Mouse (Mus musculus) megakaryocyte, embryonic 14.5 days (primary cell): ENCODE measurements at regions not wholly inside any gene's neighbourhood (a gene's known extent, or its start where the extent isn't known, plus 50 kb on each side); places are given as distances from the start of the nearest gene placed in this dataset.

Experiments used
- H3K27me3 ChIP-seq: replicated peaks from 2 replicates; pipeline ENCODE3; 2012; ENCODE audit warnings: inconsistent platforms
- H3K36me3 ChIP-seq: replicated peaks from 2 replicates; pipeline ENCODE3; 2012; ENCODE audit warnings: low read length, inconsistent platforms, mixed read lengths
- H3K4me1 ChIP-seq: 2 replicates; pipeline ENCODE4 v1.6.1; 2012; ENCODE audit warnings: inconsistent platforms
- H3K4me3 ChIP-seq: replicated peaks from 2 replicates; pipeline ENCODE3; 2012; ENCODE audit warnings: moderate library complexity, mild to moderate bottlenecking, inconsistent platforms
- H3K9me3 ChIP-seq: 2 replicates; pipeline ENCODE4 v1.6.1; 2012; ENCODE audit warnings: inconsistent platforms
- FLI1 ChIP-seq: IDR thresholded peaks from 2 replicates; pipeline ENCODE4 v1.6.1; 2012; ENCODE audit warnings: low read length, inconsistent platforms, mixed read lengths
- GATA1 ChIP-seq: IDR thresholded peaks from 3 replicates; pipeline ENCODE4 v1.6.1; 2012; ENCODE audit warnings: mixed read lengths, low read length, inconsistent platforms, borderline replicate concordance

DNA sequence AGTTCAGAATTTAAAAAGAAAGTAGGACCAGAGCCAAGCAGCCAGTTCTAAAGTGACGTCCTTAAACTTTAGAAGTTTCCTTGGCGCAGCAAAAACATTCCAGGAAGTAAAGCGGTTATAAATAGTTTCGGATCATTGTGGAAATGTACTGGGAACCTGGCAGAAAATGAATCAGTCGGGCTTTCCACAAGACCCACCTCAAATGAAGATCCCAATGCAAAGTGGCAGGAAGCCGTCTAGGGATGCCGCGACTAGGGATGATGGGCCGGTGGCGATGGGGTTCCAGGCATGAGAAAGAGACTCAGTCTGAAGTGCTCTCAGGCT lies 161.3 kb upstream of the Ccdc54 start:
- TF ChIP-seq FLI1 (no peak), GATA1 (no peak)
- no peaks in the 10 kb centered on the region for H3K27me3 ChIP-seq
- H3K36me3 ChIP-seq: no peaks in the 10 kb centered on the region
- H3K4me1 ChIP-seq: peaks cover 24% of the 10 kb centered on the region
- no peaks in the 10 kb centered on the region for H3K9me3 ChIP-seq
- no peak overlapping the region for H3K4me3 ChIP-seq

DNA sequence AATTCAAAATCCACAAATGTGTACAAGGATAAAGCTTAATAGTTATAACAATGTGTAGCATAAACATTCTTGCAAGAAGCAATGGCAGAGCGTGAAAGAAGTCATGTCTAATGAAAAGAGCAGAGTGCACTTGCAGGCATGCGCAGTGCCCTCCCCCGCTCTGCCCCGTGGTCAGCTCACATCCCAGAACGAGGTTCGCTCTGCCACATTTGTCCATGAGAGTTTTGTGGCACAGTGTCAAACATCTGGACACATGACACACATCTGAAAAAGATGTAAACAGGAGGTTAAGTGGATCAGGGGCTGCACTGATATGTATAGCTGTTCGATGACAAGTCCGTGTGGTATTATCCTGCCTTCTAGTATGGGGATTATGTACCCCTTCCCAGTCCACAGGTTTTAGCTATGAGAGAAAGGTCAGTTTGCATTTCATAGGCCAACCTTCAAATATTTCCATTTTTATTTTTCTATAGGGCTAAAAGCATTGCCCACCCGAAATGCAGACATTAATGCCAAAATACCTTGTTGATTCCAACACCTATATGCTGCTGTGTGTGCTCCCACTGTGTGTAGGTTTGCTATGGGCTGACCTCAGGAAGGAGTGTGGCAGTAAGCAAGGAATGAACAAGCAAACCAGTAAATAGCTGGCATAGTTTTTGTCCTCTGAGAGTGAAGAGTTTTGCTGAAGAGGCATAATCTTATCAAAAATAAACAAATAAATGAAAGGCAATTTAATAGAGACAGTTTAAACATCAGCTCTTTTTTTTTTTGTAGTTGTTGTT lies 160.7 kb upstream of the Ccdc54 start:
- Histone ChIP-seq H3K4me1 (peaks cover 23% of the 10 kb centered on the region), H3K9me3 (no peaks in the 10 kb centered on the region), H3K4me3 (no peak overlapping the region), H3K27me3 (no peaks in the 10 kb centered on the region), H3K36me3 (no peaks in the 10 kb centered on the region)
- TF ChIP-seq FLI1 (no peak), GATA1 (no peak)

DNA sequence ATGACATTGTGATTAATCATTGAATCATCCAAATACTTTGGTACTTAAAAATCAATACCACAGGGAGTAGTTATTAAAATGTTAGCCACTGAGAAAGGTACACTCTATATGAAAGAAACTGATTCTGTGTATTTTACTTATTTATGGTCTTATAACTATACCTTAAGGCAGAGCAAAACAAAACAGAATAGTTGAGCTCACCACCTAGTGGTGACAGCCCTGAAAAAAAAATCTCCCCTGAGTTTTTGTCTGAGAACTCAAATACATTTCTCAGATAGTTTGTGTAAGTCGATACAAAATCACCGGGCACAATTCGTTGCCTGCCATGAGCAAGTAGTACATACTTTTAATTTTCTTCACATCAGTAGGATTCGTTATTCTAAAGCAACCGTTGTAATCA lies 156.7 kb upstream of the Ccdc54 start:
- H3K9me3 ChIP-seq: no peaks in the 10 kb centered on the region
- H3K27me3 ChIP-seq: no peaks in the 10 kb centered on the region
- TF ChIP-seq FLI1 (no peak), GATA1 (no peak)
- H3K4me1 ChIP-seq: peaks cover 17% of the 10 kb centered on the region
- H3K36me3 ChIP-seq: no peaks in the 10 kb centered on the region
- no peak overlapping the region for H3K4me3 ChIP-seq

DNA sequence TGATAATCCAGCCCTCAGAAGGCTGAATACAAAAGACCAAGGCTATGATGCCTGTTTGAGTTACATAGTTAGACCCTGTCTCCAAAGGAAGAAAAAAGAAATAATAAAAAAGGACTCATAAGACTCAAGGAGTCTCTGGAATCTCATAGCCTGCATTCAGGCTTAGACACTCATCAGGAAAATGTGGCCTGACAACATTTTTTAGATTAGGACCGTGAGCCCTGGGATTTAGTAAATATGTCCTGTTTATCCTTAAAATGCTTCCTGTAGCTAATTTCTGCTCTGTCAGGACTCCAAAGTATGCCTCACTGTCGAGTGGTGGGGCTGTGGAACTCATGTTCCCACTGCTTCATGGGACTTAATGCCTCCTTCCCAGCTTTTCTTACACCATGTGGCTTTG lies 154.8 kb upstream of the Ccdc54 start:
- Histone ChIP-seq H3K36me3 (no peaks in the 10 kb centered on the region), H3K9me3 (no peaks in the 10 kb centered on the region), H3K4me3 (no peak overlapping the region), H3K27me3 (no peaks in the 10 kb centered on the region), H3K4me1 (peaks cover 21% of the 10 kb centered on the region)
- TF ChIP-seq GATA1 (no peak), FLI1 (no peak)

DNA sequence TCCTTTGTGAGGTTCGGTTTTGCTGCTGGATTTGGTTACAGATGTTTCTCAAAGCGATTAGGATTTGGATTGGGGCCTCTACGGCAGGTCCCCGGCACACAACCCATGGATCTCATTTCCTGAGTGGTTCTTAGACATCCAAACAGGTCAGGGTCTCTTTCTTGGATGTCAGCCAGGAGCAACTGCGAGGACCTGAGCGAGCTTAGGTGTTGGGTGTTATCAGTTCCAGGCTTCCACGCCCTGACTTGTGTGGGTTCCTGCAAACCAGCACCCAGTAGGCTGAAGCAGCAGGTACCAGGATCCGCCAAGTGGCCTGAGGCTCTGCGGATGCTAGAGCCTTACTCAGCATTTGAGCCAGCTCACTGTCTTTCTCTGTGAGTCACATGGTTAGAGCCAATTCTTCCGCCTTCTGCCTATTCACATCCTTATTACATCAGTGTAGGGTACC lies 146.5 kb upstream of the Ccdc54 start:
- Histone ChIP-seq H3K36me3 (no peaks in the 10 kb centered on the region), H3K9me3 (no peaks in the 10 kb centered on the region), H3K4me1 (peaks cover 24% of the 10 kb centered on the region), H3K27me3 (peaks cover 2% of the 10 kb centered on the region), H3K4me3 (peak overlapping the region; percentile 91)
- TF ChIP-seq GATA1 (no peak), FLI1 (no peak)

DNA sequence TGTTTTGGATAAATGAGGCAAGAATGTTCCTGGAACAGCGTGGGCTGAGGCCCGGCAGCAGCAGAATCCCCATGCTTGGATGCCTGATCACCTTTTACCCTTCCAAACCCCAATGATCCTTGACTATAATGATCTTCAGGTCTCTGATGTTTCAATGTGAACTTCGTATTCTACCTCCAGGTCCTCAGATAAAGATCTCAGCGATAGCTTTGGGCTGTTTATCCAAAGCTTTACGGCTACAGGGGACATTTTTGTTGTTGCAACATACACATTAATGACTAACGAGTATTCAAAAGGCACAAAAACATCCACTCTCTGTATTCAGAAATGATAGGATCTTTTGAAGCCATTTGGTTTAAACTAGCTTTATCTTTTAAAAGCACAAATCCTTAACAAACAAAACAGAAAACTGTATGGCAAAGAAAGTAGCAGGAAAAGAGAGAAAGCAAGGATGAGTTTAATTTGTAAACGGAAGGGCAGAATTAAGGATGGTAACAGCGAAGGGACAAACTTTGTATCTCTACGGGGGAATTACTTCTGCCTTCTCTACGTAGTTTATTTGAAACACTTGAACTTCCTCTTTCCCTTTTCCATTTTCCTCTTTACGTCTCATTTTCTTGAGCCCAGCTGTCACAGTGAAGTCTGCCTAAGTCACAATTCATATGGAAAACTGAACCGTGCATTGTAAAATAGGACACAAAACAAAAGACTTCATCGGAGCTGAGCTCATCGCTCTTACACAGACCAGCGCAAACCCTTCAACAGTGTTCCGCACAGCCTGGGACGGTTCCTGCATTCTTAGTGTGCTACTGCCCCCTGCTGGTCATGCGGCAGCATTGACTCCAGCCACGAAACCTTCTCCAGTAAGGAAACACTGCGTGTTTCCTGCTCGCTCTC lies 145.4 kb upstream of the Ccdc54 start:
- peaks cover 4% of the 10 kb centered on the region for H3K27me3 ChIP-seq
- no peak for TF ChIP-seq FLI1
- no peak for TF ChIP-seq GATA1
- H3K9me3 ChIP-seq: no peaks in the 10 kb centered on the region

DNA sequence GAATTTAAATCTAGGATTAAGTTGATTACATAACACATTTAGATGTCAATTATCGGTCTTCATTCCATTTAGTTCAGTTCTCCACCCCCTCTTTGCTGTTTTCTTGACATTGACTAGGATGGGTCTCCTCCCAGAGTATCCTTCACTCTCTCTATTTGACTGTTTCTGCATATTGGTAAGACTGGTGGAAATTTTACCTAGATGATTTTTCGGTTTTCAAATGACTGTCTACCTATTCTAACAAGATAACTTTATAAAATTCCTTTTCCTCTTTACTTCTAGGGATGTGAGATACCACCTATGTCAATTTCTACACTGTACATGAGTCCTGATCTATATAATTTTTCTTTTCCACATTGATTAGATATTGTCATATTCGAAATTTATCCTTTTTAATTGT lies 142.4 kb upstream of the Ccdc54 start:
- Histone ChIP-seq H3K27me3 (peaks cover 3% of the 10 kb centered on the region), H3K9me3 (no peaks in the 10 kb centered on the region), H3K4me3 (no peak overlapping the region), H3K4me1 (peaks cover 31% of the 10 kb centered on the region), H3K36me3 (no peaks in the 10 kb centered on the region)
- TF ChIP-seq GATA1 (no peak), FLI1 (no peak)

More for the DNA sequence above, 145.4 kb upstream of the Ccdc54 start:
- Histone ChIP-seq H3K36me3 (no peaks in the 10 kb centered on the region), H3K4me1 (peaks cover 28% of the 10 kb centered on the region), H3K4me3 (peak overlapping the region; percentile 91)

DNA sequence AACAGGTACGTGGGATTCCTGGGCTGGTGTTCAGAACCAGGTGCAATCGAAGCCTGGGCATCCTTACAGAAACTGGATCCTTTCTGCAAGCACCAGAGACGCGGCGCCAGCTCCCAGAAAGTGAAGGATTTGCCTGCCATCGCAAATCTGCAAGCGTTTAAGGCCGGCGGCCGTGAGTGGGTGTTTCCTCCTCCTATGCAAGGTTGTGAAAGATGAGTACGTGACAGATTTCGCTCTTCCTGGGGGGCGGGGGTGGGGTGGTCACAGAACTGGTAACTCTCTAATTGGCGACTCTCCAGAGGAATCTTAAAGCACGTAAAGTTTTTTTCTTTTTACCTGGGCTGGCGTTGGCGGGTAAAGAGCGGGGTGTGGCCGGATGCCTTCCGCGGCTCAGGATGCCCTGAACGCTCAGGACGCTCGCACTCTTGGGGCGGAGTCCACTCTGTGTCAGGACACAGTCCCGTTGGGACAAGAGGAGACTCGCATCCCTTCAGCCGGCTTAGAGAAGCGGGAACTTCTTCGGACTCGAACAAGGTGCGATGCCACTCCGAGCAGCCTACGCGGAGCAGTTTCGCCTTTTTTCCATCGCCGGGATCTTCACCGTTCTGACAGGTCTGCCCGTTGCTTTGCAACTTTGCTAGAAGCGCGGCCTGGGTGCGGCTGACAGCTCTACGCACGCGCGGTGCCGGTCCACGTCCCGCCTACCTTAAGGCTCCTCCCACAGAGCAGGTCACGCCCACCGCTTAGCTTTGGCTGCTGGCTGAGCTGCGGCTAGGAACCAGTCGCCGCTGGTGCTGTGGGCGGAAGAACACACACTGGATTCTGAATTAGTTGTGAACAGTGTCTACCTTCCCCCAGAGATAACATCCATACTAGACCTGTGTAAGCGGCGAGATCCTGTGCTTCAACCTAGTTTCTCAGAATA lies 141.4 kb upstream of the Ccdc54 start:
- TF ChIP-seq FLI1: no peak
- no peak for TF ChIP-seq GATA1
- Histone ChIP-seq H3K27me3 (peaks cover 3% of the 10 kb centered on the region), H3K9me3 (no peaks in the 10 kb centered on the region), H3K36me3 (peaks cover 8% of the 10 kb centered on the region), H3K4me3 (peak overlapping the region; percentile 97), H3K4me1 (peaks cover 28% of the 10 kb centered on the region)

DNA sequence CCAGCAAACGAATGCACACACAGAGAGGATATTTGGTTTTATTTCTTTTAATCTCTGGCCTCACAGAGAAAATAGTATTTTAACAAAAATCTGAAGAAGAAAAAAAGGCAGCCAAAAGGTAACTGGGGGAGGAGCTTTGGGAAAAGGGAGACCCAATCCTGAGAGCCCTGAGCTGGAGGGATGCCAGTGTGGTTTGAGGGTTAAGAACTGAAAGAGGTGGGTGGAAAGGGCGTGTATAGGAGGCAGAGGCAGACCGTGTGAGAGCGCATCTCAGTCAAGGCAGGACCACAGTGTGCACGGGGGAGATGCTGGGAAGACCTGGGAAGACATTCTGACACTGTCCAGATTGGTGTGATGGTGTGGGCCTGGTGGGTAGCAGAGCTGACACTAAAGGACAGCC lies 138.4 kb upstream of the Ccdc54 start:
- Histone ChIP-seq H3K36me3 (peaks cover 14% of the 10 kb centered on the region), H3K4me3 (peak overlapping the region; percentile 73), H3K27me3 (peaks cover 3% of the 10 kb centered on the region), H3K9me3 (no peaks in the 10 kb centered on the region), H3K4me1 (peaks cover 18% of the 10 kb centered on the region)
- no peak for TF ChIP-seq GATA1
- TF ChIP-seq FLI1: no peak
